Mouse (Mus musculus): ENCODE results near the gene Baiap3. TPM values are rescaled to one million over a fixed set of nuclear protein-coding genes. Genes with fewer than 3 reads are reported as not detected.

Baiap3 gene
- polyA plus RNA-seq, 1 experiment from 2014 or later, result 22.5 TPM

- H3K4me1 ChIP-seq (replicated peaks; ENCODE audit: control insufficient read depth, insufficient read depth, low read length), result peaks cover 30% of the 10 kb centered on the region
- no peaks in the 10 kb centered on the region for H3K36me3 ChIP-seq (ENCODE audit: control insufficient read depth, insufficient read depth)
- peak within 1 kb of the TSS; percentile 49 for H3K4me2 ChIP-seq (ENCODE audit: low read length)
- peak within 1 kb of the TSS; percentile 99 for H3K9ac ChIP-seq (replicated peaks; ENCODE audit: low read depth, low read length)
- 0 out of 2 replicates have a peak, but pooled peaks cover 4% of the 10 kb centered on the region for H3K27me3 ChIP-seq (replicated peaks; ENCODE audit: control insufficient read depth, insufficient read depth, low read length)
- H3K4me3 ChIP-seq (replicated peaks; ENCODE audit: low read length), result peak within 1 kb of the TSS; percentile 100
- no peak for ATAC-seq
- peak within 1 kb of the TSS; percentile 99 for H3K27ac ChIP-seq (ENCODE audit: low read length)
- H3K9me3 ChIP-seq (ENCODE audit: control insufficient read depth, low read length), result no peaks in the 10 kb centered on the region
- 84% methylated on average over 9 of the region's 9 CpGs for WGBS
Measured at GRCm38 (mm10) chr17:25274571-25275346, 18.6 kb upstream of the Baiap3 start, which contains the start of gene Ube2i. Gene Ube2i (minus strand): TSS chr17:25274622.

GRCm38 (mm10) chr17:25273706-25274501 lies 17.7 kb upstream of the Baiap3 start:
- peak overlapping the region; percentile 49 for H3K4me2 ChIP-seq (ENCODE audit: low read length)
- ATAC-seq, result peak; percentile 88
- no peaks in the 10 kb centered on the region for H3K27me3 ChIP-seq (replicated peaks; ENCODE audit: control insufficient read depth, insufficient read depth, low read length)
- peak overlapping the region; percentile 100 for H3K4me3 ChIP-seq (replicated peaks; ENCODE audit: low read length)
- no peaks in the 10 kb centered on the region for H3K9me3 ChIP-seq (ENCODE audit: control insufficient read depth, low read length)
- H3K4me1 ChIP-seq (replicated peaks; ENCODE audit: control insufficient read depth, insufficient read depth, low read length), result peaks cover 34% of the 10 kb centered on the region
- peak overlapping the region; percentile 99 for H3K9ac ChIP-seq (replicated peaks; ENCODE audit: low read depth, low read length)
- WGBS, result under 1% methylated on average over 40 of the region's 45 CpGs
- H3K27ac ChIP-seq (ENCODE audit: low read length), result peak overlapping the region; percentile 99
- no peaks in the 10 kb centered on the region for H3K36me3 ChIP-seq (ENCODE audit: control insufficient read depth, insufficient read depth)

GRCm38 (mm10) chr17:25272951-25273705 lies 17.0 kb upstream of the Baiap3 start:
- Histone ChIP-seq H3K9me3 (ENCODE audit: control insufficient read depth, low read length) (no peaks in the 10 kb centered on the region), H3K4me2 (ENCODE audit: low read length) (peak overlapping the region; percentile 99), H3K27ac (ENCODE audit: low read length) (peak overlapping the region; percentile 99), H3K36me3 (ENCODE audit: control insufficient read depth, insufficient read depth) (peaks cover 5% of the 10 kb centered on the region; the same call in 1 of the 2 replicates), H3K27me3 (replicated peaks; ENCODE audit: control insufficient read depth, insufficient read depth, low read length) (no peaks in the 10 kb centered on the region), H3K4me3 (replicated peaks; ENCODE audit: low read length) (peak overlapping the region; percentile 100), H3K4me1 (replicated peaks; ENCODE audit: control insufficient read depth, insufficient read depth, low read length) (peaks cover 34% of the 10 kb centered on the region), H3K9ac (replicated peaks; ENCODE audit: low read depth, low read length) (peak overlapping the region; percentile 99)
- WGBS, result under 1% methylated on average over 83 of the region's 92 CpGs
- ATAC-seq, result peak; percentile 92

DNA sequence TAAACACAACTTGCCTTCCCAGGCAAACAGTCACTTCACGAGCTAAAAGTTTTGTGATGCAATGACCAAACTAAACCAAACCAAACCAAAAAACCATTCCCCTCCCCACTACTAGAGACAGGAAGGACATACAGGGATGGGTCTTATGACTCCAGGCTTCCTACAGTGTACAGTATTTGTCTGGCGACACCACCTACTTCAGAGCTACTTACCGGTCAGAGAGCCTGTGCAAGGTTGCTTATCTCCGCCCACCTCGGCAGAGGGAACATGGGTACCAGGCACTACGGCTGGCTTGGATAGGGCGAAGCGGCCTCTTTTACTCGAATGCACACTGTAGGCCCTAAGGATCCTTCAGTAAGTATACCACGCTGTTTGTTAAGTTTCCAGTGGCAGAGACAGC lies 16.2 kb upstream of the Baiap3 start:
- Histone ChIP-seq H3K27ac (ENCODE audit: low read length) (peak overlapping the region; percentile 99; the same call in 1 of the 2 replicates), H3K9ac (replicated peaks; ENCODE audit: low read depth, low read length) (peak overlapping the region; percentile 99), H3K4me2 (ENCODE audit: low read length) (peak overlapping the region; percentile 99), H3K36me3 (ENCODE audit: control insufficient read depth, insufficient read depth) (peaks cover 13% of the 10 kb centered on the region), H3K4me3 (replicated peaks; ENCODE audit: low read length) (peak overlapping the region; percentile 100), H3K9me3 (ENCODE audit: control insufficient read depth, low read length) (no peaks in the 10 kb centered on the region), H3K4me1 (replicated peaks; ENCODE audit: control insufficient read depth, insufficient read depth, low read length) (peaks cover 34% of the 10 kb centered on the region), H3K27me3 (replicated peaks; ENCODE audit: control insufficient read depth, insufficient read depth, low read length) (no peaks in the 10 kb centered on the region)
- no peak for ATAC-seq
- WGBS, result 0% methylated on average over 10 of the region's 10 CpGs

GRCm38 (mm10) chr17:25270795-25271335 lies 14.7 kb upstream of the Baiap3 start:
- WGBS, result 86% methylated on average over 2 of the region's 2 CpGs
- Histone ChIP-seq H3K27me3 (replicated peaks; ENCODE audit: control insufficient read depth, insufficient read depth, low read length) (no peaks in the 10 kb centered on the region), H3K27ac (ENCODE audit: low read length) (no peak overlapping the region), H3K9ac (replicated peaks; ENCODE audit: low read depth, low read length) (no peak overlapping the region), H3K4me1 (replicated peaks; ENCODE audit: control insufficient read depth, insufficient read depth, low read length) (peaks cover 34% of the 10 kb centered on the region), H3K4me2 (ENCODE audit: low read length) (peak overlapping the region; percentile 99), H3K36me3 (ENCODE audit: control insufficient read depth, insufficient read depth) (peaks cover 27% of the 10 kb centered on the region), H3K4me3 (replicated peaks; ENCODE audit: low read length) (peak overlapping the region; percentile 100; the same call in 1 of the 2 replicates), H3K9me3 (ENCODE audit: control insufficient read depth, low read length) (no peaks in the 10 kb centered on the region)
- ATAC-seq, result no peak

DNA sequence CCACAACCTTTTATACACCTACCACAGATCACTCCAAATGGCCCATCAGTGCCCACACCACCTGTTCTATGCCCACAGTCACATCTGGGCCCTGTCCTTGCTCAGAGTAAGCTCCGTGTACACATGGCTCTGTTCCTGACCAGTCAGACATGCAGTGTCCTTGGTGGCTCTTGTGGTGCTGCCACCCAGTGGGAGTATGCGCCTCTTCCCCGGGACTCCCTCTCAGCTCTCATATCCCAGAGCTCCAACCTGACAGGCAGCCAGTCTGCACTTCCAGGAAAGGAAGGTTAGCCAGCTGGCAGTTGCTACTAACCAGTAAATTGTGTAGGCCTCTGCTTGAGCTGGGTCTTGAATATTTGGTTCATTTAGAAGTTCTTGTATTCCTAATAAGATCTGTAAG lies 8.3 kb upstream of the Baiap3 start:
- Histone ChIP-seq H3K4me2 (ENCODE audit: low read length) (no peak overlapping the region), H3K9ac (replicated peaks; ENCODE audit: low read depth, low read length) (no peak overlapping the region), H3K36me3 (ENCODE audit: control insufficient read depth, insufficient read depth) (peaks cover 54% of the 10 kb centered on the region), H3K4me1 (replicated peaks; ENCODE audit: control insufficient read depth, insufficient read depth, low read length) (peaks cover under 1% of the 10 kb centered on the region), H3K27ac (ENCODE audit: low read length) (no peak overlapping the region), H3K4me3 (replicated peaks; ENCODE audit: low read length) (no peak overlapping the region), H3K9me3 (ENCODE audit: control insufficient read depth, low read length) (no peaks in the 10 kb centered on the region), H3K27me3 (replicated peaks; ENCODE audit: control insufficient read depth, insufficient read depth, low read length) (no peaks in the 10 kb centered on the region)
- WGBS, result 76% methylated on average over 3 of the region's 3 CpGs
- no peak for ATAC-seq

GRCm38 (mm10) chr17:25257804-25258261 lies 1.7 kb upstream of the Baiap3 start:
- 61% methylated on average over 6 of the region's 6 CpGs for WGBS
- Histone ChIP-seq H3K4me3 (replicated peaks; ENCODE audit: low read length) (no peak overlapping the region), H3K9ac (replicated peaks; ENCODE audit: low read depth, low read length) (no peak overlapping the region), H3K27ac (ENCODE audit: low read length) (no peak overlapping the region), H3K27me3 (replicated peaks; ENCODE audit: control insufficient read depth, insufficient read depth, low read length) (peaks cover 14% of the 10 kb centered on the region), H3K4me2 (ENCODE audit: low read length) (no peak overlapping the region), H3K9me3 (ENCODE audit: control insufficient read depth, low read length) (no peaks in the 10 kb centered on the region), H3K36me3 (ENCODE audit: control insufficient read depth, insufficient read depth) (peaks cover 10% of the 10 kb centered on the region; the same call in 1 of the 2 replicates), H3K4me1 (replicated peaks; ENCODE audit: control insufficient read depth, insufficient read depth, low read length) (peaks cover 21% of the 10 kb centered on the region)
- no peak for ATAC-seq

- ATAC-seq, result no peak
- H3K4me2 ChIP-seq (ENCODE audit: low read length), result no peak overlapping the region
- no peak overlapping the region for H3K4me3 ChIP-seq (replicated peaks; ENCODE audit: low read length)
- H3K9me3 ChIP-seq (ENCODE audit: control insufficient read depth, low read length), result no peaks in the 10 kb centered on the region
- no peak overlapping the region for H3K9ac ChIP-seq (replicated peaks; ENCODE audit: low read depth, low read length)
- H3K27me3 ChIP-seq (replicated peaks; ENCODE audit: control insufficient read depth, insufficient read depth, low read length), result peaks cover 14% of the 10 kb centered on the region
- H3K36me3 ChIP-seq (ENCODE audit: control insufficient read depth, insufficient read depth), result peaks cover 6% of the 10 kb centered on the region; the same call in 1 of the 2 replicates
- H3K27ac ChIP-seq (ENCODE audit: low read length), result no peak overlapping the region
- H3K4me1 ChIP-seq (replicated peaks; ENCODE audit: control insufficient read depth, insufficient read depth, low read length), result peaks cover 29% of the 10 kb centered on the region
- 73% methylated on average over 2 of the region's 2 CpGs for WGBS
Measured at GRCm38 (mm10) chr17:25255110-25255509, 1.1 kb downstream of the Baiap3 start.
